Mouse (Mus musculus) forebrain, embryonic 14.5 days (tissue): Measurements from ENCODE around the gene Prm2. TPM values are rescaled to one million over a fixed set of nuclear protein-coding genes. Genes with fewer than 3 reads are reported as not detected.

Experiments used
- ATAC-seq: fragments of 200-750 bp; cut with Nextera tagmentation; 2 replicates; pipeline ENCODE4 v1.8.0; 2017; ENCODE audit warnings: mild to moderate bottlenecking, moderate library complexity
- DNase-seq: peaks from one replicate; pipeline ENCODE4 v3.0.0-alpha.2; 2015; ENCODE audit warnings: low spot score
- H3K27ac ChIP-seq: fragments of 300-500 bp; sonication (generic); 2 replicates; pipeline ENCODE4 v1.5.1; 2014; ENCODE audit warnings: low read depth, mild to moderate bottlenecking, control low read depth, low read length, moderate library complexity
- H3K27me3 ChIP-seq: fragments of 300-500 bp; sonication (generic); replicated peaks from 2 replicates; pipeline ENCODE4 v1.6.1; 2014; ENCODE audit warnings: low read length, control low read depth, mixed read lengths; ENCODE audit not compliant: control insufficient read depth, insufficient read depth
- H3K36me3 ChIP-seq: fragments of 300-500 bp; sonication (generic); 2 replicates; pipeline ENCODE4 v1.6.1; 2014; ENCODE audit warnings: low read length, control low read depth; ENCODE audit not compliant: control insufficient read depth, insufficient read depth
- H3K4me1 ChIP-seq: fragments of 300-500 bp; sonication (generic); 2 replicates; pipeline ENCODE4 v1.6.1; 2014; ENCODE audit warnings: antibody characterized with exemption, low read length, control low read depth; ENCODE audit not compliant: control insufficient read depth, insufficient read depth
- H3K4me2 ChIP-seq: fragments of 300-500 bp; sonication (generic); 2 replicates; pipeline ENCODE4 v1.6.1; 2014; ENCODE audit warnings: mild to moderate bottlenecking, control low read depth, low read length
- H3K4me3 ChIP-seq: fragments of 300-500 bp; sonication (generic); 2 replicates; pipeline ENCODE4 v1.5.1; 2014; ENCODE audit warnings: low read depth, low read length, control low read depth
- H3K9ac ChIP-seq: fragments of 300-500 bp; sonication (generic); 2 replicates; pipeline ENCODE4 v1.6.1; 2014; ENCODE audit warnings: mild to moderate bottlenecking, low read length, control low read depth, moderate library complexity
- H3K9me3 ChIP-seq: fragments of 300-500 bp; sonication (generic); replicated peaks from 2 replicates; pipeline ENCODE4 v1.6.1; 2016; ENCODE audit warnings: low read length, control low read depth, mixed read lengths; ENCODE audit not compliant: control insufficient read depth
- WGBS: fragments of 180-500 bp; shearing (Covaris S2); extraction: QIAGEN DNeasy Blood & Tissue Kit; methylation state at CpG from one replicate; pipeline ENCODE4 v1.1.7; 2014; 5-methylcytosine and 5-hydroxymethylcytosine counted together
- polyA plus RNA-seq: library from polyadenylated mRNA; unstranded; fragments of >200 nt; fragmentation: Nextera tagmentation; extraction: Ambion mirVana; gene quantifications from 2 replicates; pipeline ENCODE4 v1.2.1, GENCODE M21; 2014

Gene Prm2
- polyA plus RNA-seq, 1 experiment from 2014 or later, result not detected

DNA sequence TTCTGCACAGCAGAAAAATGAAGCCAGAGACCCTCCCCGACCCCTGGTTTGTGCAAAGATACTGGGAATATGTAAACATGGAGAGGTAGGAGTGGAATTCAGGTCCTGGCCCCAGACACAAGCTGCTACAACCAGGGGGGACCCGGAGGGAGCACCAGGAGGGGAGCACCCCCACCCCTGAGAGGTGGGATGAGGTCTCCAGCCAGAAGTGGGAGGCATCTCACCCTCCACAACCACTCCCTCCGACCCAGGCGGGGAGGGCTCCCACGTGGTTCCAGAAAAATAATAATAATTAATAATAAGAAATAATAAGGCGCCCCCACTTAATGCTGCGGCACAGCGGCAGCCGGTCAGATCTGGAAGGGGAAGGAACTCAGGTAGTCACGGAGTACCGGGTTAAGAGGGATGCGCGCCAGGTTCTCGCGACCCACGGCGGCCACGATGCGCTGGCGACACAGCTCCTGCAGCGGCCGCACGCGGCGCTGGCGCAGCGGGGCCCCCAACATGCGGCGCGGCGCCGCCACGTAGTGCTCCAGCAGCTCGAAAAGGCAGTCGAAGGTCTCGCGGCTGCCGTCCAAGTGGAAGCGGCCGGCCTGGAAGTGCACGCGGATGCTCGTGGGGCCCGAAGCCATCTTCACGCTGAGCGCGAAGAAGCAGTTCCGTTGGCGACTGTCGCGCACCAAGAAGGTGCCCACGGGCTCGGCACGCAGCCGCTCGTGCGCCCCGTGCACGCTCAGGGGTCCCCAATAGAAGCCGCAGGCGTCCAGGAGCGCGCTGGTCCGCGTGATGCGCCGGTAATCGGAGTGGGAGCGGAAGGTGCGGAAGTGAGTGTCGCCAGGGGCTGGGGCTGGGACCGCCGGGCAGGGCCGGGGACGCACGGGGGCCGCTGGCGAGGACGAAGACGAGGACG is 11.8 kb downstream of the Prm2 start:
- H3K4me3 ChIP-seq, result peak overlapping the region; percentile 50
- H3K27me3 ChIP-seq, result 0 out of 2 replicates have a peak, but pooled peaks cover 9% of the 10 kb centered on the region
- DNase-seq (peak; percentile 36), ATAC-seq (peak; percentile 12)
- H3K36me3 ChIP-seq, result no peaks in the 10 kb centered on the region
- peak overlapping the region; percentile 67 for H3K9ac ChIP-seq
- H3K4me2 ChIP-seq, result peak overlapping the region; percentile 97
- WGBS, result 4% methylated on average over 81 of the region's 81 CpGs
- H3K4me1 ChIP-seq, result 0 out of 2 replicates have a peak, but pooled peaks cover 3% of the 10 kb centered on the region
- no peak overlapping the region for H3K27ac ChIP-seq
- H3K9me3 ChIP-seq, result no peaks in the 10 kb centered on the region

DNA sequence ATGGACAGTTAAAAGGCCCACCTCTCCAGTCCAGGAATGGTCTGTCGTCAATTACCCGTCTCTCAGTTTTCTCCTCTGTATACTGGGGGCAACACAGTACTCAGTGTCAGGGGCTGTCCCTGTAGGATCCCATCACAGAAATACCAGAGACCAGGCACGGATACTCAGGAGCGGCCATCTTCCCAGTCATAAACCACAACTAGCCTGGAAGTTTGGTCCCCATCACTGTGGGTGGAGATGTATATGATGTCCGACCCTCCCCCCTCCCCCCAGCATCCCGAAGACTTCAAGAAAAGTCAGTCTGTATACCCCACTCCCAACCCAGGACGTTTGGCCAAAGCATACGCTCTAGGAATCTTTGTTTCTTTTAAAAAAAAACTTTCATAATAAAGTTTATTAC is 12.5 kb downstream of the Prm2 start:
- Histone ChIP-seq H3K4me1 (0 out of 2 replicates have a peak, but pooled peaks cover 3% of the 10 kb centered on the region), H3K4me3 (no peak overlapping the region), H3K27me3 (0 out of 2 replicates have a peak, but pooled peaks cover 9% of the 10 kb centered on the region), H3K27ac (no peak overlapping the region), H3K9me3 (no peaks in the 10 kb centered on the region), H3K4me2 (no peak overlapping the region), H3K36me3 (no peaks in the 10 kb centered on the region), H3K9ac (no peak overlapping the region)
- ATAC-seq, result no peak
- DNase-seq, result no peak
- WGBS, result 71% methylated on average over 8 of the region's 8 CpGs

GRCm38 (mm10) chr16:10783152-10783434 is 12.8 kb downstream of the Prm2 start:
- Histone ChIP-seq H3K27me3 (0 out of 2 replicates have a peak, but pooled peaks cover 9% of the 10 kb centered on the region), H3K9ac (no peak overlapping the region), H3K4me3 (no peak overlapping the region), H3K27ac (no peak overlapping the region), H3K4me2 (no peak overlapping the region), H3K36me3 (no peaks in the 10 kb centered on the region), H3K9me3 (no peaks in the 10 kb centered on the region), H3K4me1 (0 out of 2 replicates have a peak, but pooled peaks cover 3% of the 10 kb centered on the region)
- 47% methylated on average over 1 of the region's 1 CpGs for WGBS
- ATAC-seq, result no peak
- DNase-seq, result no peak

GRCm38 (mm10) chr16:10782377-10783151 is 13.4 kb downstream of the Prm2 start:
- no peak overlapping the region for H3K4me3 ChIP-seq
- ATAC-seq, result no peak
- H3K9me3 ChIP-seq, result no peaks in the 10 kb centered on the region
- DNase-seq, result no peak
- H3K27me3 ChIP-seq, result 0 out of 2 replicates have a peak, but pooled peaks cover 9% of the 10 kb centered on the region
- no peaks in the 10 kb centered on the region for H3K36me3 ChIP-seq
- H3K27ac ChIP-seq, result no peak overlapping the region
- 0 out of 2 replicates have a peak, but pooled peaks cover 3% of the 10 kb centered on the region for H3K4me1 ChIP-seq
- WGBS, result 44% methylated on average over 6 of the region's 6 CpGs
- H3K4me2 ChIP-seq, result no peak overlapping the region
- H3K9ac ChIP-seq, result no peak overlapping the region

DNA sequence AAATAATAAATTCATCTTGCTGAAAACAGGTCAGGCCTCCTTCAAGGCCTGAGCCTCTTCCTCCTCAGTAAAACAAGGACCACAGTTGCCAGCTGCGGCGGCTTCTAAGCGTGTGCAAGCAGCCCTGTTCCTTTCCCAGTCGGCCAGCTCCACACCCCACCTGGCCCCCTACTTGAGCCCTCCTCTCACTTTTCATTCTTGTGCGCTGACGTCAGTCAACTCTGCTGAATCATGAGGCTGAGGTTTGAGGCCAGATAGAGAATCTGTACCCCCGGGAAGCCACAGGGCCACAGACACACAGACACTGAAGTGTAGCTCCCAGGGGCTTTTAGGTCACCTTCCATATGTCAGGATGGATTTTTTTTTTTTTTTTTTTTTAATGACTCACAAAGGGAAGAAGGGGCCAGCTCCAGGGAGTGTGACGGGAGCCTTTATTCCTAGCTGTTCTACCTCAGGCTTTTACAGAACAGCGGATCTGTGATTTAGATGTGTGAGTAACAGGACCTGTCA is 14.0 kb downstream of the Prm2 start:
- Histone ChIP-seq H3K9ac (no peak overlapping the region), H3K4me1 (0 out of 2 replicates have a peak, but pooled peaks cover 3% of the 10 kb centered on the region), H3K4me3 (no peak overlapping the region), H3K27ac (no peak overlapping the region), H3K4me2 (no peak overlapping the region), H3K36me3 (no peaks in the 10 kb centered on the region), H3K9me3 (no peaks in the 10 kb centered on the region), H3K27me3 (0 out of 2 replicates have a peak, but pooled peaks cover 9% of the 10 kb centered on the region)
- 38% methylated on average over 9 of the region's 9 CpGs for WGBS
- ATAC-seq (no peak), DNase-seq (no peak)

DNA sequence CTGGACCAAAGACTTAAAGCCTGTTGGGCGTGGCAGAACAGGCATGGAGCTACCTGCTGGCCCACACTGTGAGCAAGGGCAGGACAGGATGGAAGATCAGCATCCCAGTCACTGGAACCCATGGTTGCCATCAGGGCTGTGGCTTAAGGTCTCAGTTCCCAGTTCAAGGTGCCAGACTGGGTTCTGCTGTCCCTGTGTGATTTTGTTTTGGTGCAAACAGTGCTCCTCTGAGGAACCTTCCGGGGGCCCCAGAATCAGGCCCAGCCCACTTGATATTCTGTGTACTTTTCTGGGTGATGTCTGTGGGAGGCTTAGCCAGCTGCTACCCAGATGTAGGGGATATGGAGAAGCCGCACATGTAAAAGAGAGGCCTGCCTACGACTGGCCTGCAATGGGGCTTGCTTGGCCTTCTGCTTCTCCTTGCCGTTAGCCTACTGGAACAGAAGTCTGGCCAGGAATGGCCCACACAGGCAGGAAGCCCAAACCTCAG is 15.3 kb downstream of the Prm2 start:
- no peak overlapping the region for H3K9ac ChIP-seq
- H3K4me1 ChIP-seq, result 0 out of 2 replicates have a peak, but pooled peaks cover 3% of the 10 kb centered on the region
- no peak overlapping the region for H3K27ac ChIP-seq
- H3K9me3 ChIP-seq, result no peaks in the 10 kb centered on the region
- 0 out of 2 replicates have a peak, but pooled peaks cover 9% of the 10 kb centered on the region for H3K27me3 ChIP-seq
- H3K4me2 ChIP-seq, result no peak overlapping the region
- ATAC-seq (no peak), DNase-seq (no peak)
- no peak overlapping the region for H3K4me3 ChIP-seq
- WGBS, result 89% methylated on average over 5 of the region's 5 CpGs
- no peaks in the 10 kb centered on the region for H3K36me3 ChIP-seq

DNA sequence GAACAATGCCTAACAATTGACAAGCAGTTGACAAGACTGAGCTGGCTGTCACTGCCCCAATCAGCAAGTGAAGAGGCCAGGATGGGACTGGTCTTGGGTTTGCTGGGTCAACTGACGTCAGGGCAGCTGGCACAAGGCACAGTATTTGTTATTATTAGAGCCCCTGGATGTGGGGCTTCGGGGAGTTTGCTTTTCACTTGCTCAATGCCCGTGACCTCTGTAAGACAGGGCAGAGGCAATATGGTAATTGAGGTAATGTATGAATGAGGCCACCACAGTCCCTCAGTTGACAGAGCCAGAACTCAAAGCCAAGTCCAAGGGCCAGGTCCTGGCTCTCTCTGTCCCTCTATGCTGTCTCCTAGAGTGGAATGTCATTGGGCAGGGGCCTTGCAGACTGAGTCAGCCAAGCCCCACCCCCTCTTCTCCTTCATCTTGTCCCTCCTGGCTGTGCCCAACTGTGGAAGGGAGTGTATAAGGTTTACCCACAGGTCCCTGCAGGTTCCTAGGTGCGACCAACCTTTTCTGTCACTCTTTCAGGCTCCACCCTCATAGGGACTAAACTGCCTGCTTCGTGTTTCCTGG is 18.3 kb downstream of the Prm2 start:
- ATAC-seq, result no peak
- H3K9ac ChIP-seq, result no peak overlapping the region
- 76% methylated on average over 5 of the region's 5 CpGs for WGBS

GRCm38 (mm10) chr16:10776322-10776721 is 19.6 kb downstream of the Prm2 start:
- H3K27ac ChIP-seq, result no peak overlapping the region
- no peak overlapping the region for H3K4me2 ChIP-seq
- no peaks in the 10 kb centered on the region for H3K4me1 ChIP-seq
- no peaks in the 10 kb centered on the region for H3K36me3 ChIP-seq
- H3K27me3 ChIP-seq, result no peaks in the 10 kb centered on the region
- H3K4me3 ChIP-seq, result no peak overlapping the region
- DNase-seq (no peak), ATAC-seq (no peak)
- no peaks in the 10 kb centered on the region for H3K9me3 ChIP-seq
- 72% methylated on average over 7 of the region's 7 CpGs for WGBS
- no peak overlapping the region for H3K9ac ChIP-seq

More for the DNA sequence above, 18.3 kb downstream of the Prm2 start:
- Histone ChIP-seq H3K9me3 (no peaks in the 10 kb centered on the region), H3K4me2 (no peak overlapping the region), H3K27me3 (no peaks in the 10 kb centered on the region), H3K27ac (no peak overlapping the region), H3K36me3 (no peaks in the 10 kb centered on the region), H3K4me3 (no peak overlapping the region), H3K4me1 (no peaks in the 10 kb centered on the region)
- no peak for DNase-seq
